Mouse (Mus musculus): ENCODE results near the gene Irf7.

DNA sequence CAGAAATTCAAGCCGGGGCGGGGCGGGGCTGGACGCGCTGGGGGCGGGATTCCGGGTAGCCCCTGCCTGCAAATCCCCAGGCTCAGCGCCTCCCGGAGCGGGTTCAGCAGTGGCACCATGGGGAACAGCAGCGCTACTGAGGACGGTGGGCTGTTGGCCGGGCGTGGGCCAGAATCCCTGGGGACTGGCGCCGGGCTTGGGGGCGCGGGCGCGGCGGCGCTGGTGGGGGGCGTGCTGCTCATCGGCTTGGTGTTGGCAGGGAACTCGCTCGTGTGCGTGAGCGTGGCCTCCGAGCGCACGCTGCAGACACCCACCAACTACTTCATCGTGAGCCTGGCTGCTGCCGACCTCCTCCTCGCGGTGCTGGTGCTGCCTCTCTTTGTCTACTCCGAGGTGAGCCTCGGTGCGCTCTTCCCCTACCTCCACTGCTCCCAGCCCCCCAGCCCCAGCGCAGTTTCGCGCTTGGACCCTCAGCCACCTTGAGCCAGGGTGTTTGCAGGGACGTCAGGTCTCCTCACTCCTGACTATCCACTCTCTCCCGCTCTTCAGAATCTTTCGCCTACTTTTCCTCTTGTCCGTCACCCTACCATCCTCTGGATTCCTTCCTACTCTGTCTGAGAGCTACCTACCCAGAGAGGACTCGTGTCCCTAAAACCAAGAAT lies 25.8 kb upstream of the Irf7 start, which contains the start of gene Drd4:
- TF ChIP-seq CTCF (IDR thresholded peaks at IDR 0.05; ENCODE audit: low read depth), result no peak
- no peak for TF ChIP-seq EP300 (IDR thresholded peaks at IDR 0.05; ENCODE audit: low read depth)

Data from liver, embryonic 14.5 days (tissue).